Mouse (Mus musculus): ENCODE measurements around the gene Immp2l.
"Not testable (repeated sequence)": the region's sequence is repeated elsewhere in the genome, so short reads cannot be mapped to it uniquely, and the experiment has no call there.

Immp2l gene

GRCm38 (mm10) chr12:41724585-41724984 is 700.7 kb downstream of the Immp2l start:
- DNase-seq, result no peak

GRCm38 (mm10) chr12:41726720-41727119 is 702.8 kb downstream of the Immp2l start:
- no peak for DNase-seq

- no peak for DNase-seq
Observed at GRCm38 (mm10) chr12:41727221-41727620, 703.3 kb downstream of the Immp2l start.

GRCm38 (mm10) chr12:41727764-41728338 is 704.0 kb downstream of the Immp2l start:
- no peak for DNase-seq

GRCm38 (mm10) chr12:41728467-41728866 is 704.6 kb downstream of the Immp2l start:
- no peak for DNase-seq

- no peak for DNase-seq
Observed at GRCm38 (mm10) chr12:41729780-41730179, 705.9 kb downstream of the Immp2l start.

- no peak for DNase-seq
Observed at GRCm38 (mm10) chr12:41733168-41733567, 709.3 kb downstream of the Immp2l start.

GRCm38 (mm10) chr12:41742887-41743286 is 719.0 kb downstream of the Immp2l start:
- DNase-seq, result no peak

GRCm38 (mm10) chr12:41763396-41763795 is 739.5 kb downstream of the Immp2l start:
- no peak for DNase-seq

GRCm38 (mm10) chr12:41773961-41774360 is 750.1 kb downstream of the Immp2l start:
- DNase-seq, result no peak

- DNase-seq, result no peak
Observed at GRCm38 (mm10) chr12:41774623-41775323, 750.9 kb downstream of the Immp2l start.

GRCm38 (mm10) chr12:41777762-41778161 is 753.9 kb downstream of the Immp2l start:
- DNase-seq, result not testable (repeated sequence)

GRCm38 (mm10) chr12:41793681-41794080 is 769.8 kb downstream of the Immp2l start:
- peak; percentile 24 to 39 for DNase-seq

- no peak for DNase-seq
Observed at GRCm38 (mm10) chr12:41829517-41829916, 805.6 kb downstream of the Immp2l start.

GRCm38 (mm10) chr12:41831731-41832130 is 807.8 kb downstream of the Immp2l start:
- no peak for DNase-seq

- DNase-seq, result no peak
Observed at GRCm38 (mm10) chr12:41834646-41835045, 810.8 kb downstream of the Immp2l start.

GRCm38 (mm10) chr12:41838334-41838847 is 814.5 kb downstream of the Immp2l start:
- DNase-seq, result no peak

- no peak for DNase-seq
Observed at GRCm38 (mm10) chr12:41839241-41839640, 815.4 kb downstream of the Immp2l start.

- DNase-seq, result no peak
Observed at GRCm38 (mm10) chr12:41842694-41843329, 818.9 kb downstream of the Immp2l start.

GRCm38 (mm10) chr12:41851896-41852470 is 828.1 kb downstream of the Immp2l start:
- DNase-seq, result no peak

- DNase-seq, result not testable (repeated sequence)
Observed at GRCm38 (mm10) chr12:41859652-41860051, 835.8 kb downstream of the Immp2l start.

GRCm38 (mm10) chr12:41868317-41868716 is 844.4 kb downstream of the Immp2l start:
- DNase-seq, result no peak

GRCm38 (mm10) chr12:41874015-41874414 is 850.1 kb downstream of the Immp2l start:
- DNase-seq, result no peak
